Mouse (Mus musculus) heart, embryonic 14.5 days (tissue): ENCODE results near the gene Adcy7. TPM values are rescaled to one million over a fixed set of nuclear protein-coding genes. Genes with fewer than 3 reads are reported as not detected.

ENCODE experiments used
- ATAC-seq: fragments of 200-750 bp; cut with Nextera tagmentation; 2 replicates; pipeline ENCODE4 v1.8.0; 2017; ENCODE audit warnings: low read depth, moderate TSS enrichment; ENCODE audit not compliant: insufficient number of reproducible peaks, insufficient read depth, low FRiP score
- H3K27ac ChIP-seq, 2 experiments: fragments of 200-500 bp in 1 of 2; fragments of 300-500 bp in 1 of 2; sonication (generic) in 1 of 2; replicated peaks in 1 of 2; 2 replicates each; pipeline ENCODE4 v1.5.1; 2012 to 2014; ENCODE audit warnings: low read depth in 2 of 2, low read length in 2 of 2, control low read depth in 1 of 2, mild to moderate bottlenecking in 1 of 2, mixed read lengths in 1 of 2; ENCODE audit not compliant: control insufficient read depth in 1 of 2, insufficient read depth in 1 of 2
- H3K27me3 ChIP-seq: fragments of 300-500 bp; sonication (generic); 2 replicates; pipeline ENCODE4 v1.6.1; 2014; ENCODE audit warnings: mild to moderate bottlenecking, low read length, control low read depth; ENCODE audit not compliant: control insufficient read depth, insufficient read depth
- H3K36me3 ChIP-seq: fragments of 300-500 bp; sonication (generic); 2 replicates; pipeline ENCODE4 v1.6.1; 2014; ENCODE audit warnings: mild to moderate bottlenecking, control low read depth, low read length, mixed read lengths; ENCODE audit not compliant: control insufficient read depth, insufficient read depth
- H3K4me1 ChIP-seq, 2 experiments: fragments of 200-500 bp in 1 of 2; fragments of 300-500 bp in 1 of 2; sonication (generic) in 1 of 2; 2 replicates each; pipeline ENCODE4 v1.6.1; 2012 to 2014; ENCODE audit warnings: low read length in 2 of 2, control low read depth in 1 of 2, mixed read lengths in 1 of 2; ENCODE audit not compliant: control insufficient read depth in 2 of 2, insufficient read depth in 2 of 2
- H3K4me2 ChIP-seq: fragments of 300-500 bp; sonication (generic); 2 replicates; pipeline ENCODE4 v1.6.1; 2014; ENCODE audit warnings: mild to moderate bottlenecking, low read length
- H3K4me3 ChIP-seq, 2 experiments: fragments of 200-500 bp in 1 of 2; fragments of 300-500 bp in 1 of 2; sonication (generic) in 1 of 2; 2 replicates each; pipeline ENCODE4 v1.5.1; 2012 to 2014; ENCODE audit warnings: low read length in 2 of 2, mild to moderate bottlenecking in 2 of 2, control low read depth in 1 of 2, low read depth in 1 of 2, moderate library complexity in 1 of 2; ENCODE audit not compliant: control insufficient read depth in 1 of 2, insufficient read depth in 1 of 2
- H3K9ac ChIP-seq: fragments of 300-500 bp; sonication (generic); 2 replicates; pipeline ENCODE4 v1.6.1; 2014; ENCODE audit warnings: mild to moderate bottlenecking, low read length
- H3K9me3 ChIP-seq: fragments of 300-500 bp; sonication (generic); 2 replicates; pipeline ENCODE4 v1.6.1; 2016; ENCODE audit warnings: low read length, control low read depth; ENCODE audit not compliant: control insufficient read depth
- WGBS: fragments of 180-500 bp; shearing (Covaris S2); extraction: QIAGEN DNeasy Blood & Tissue Kit; methylation state at CpG from one replicate; pipeline ENCODE4 v1.1.7; 2014; 5-methylcytosine and 5-hydroxymethylcytosine counted together
- polyA plus RNA-seq: library from polyadenylated mRNA; unstranded; fragments of >200 nt; fragmentation: Nextera tagmentation; extraction: Ambion mirVana; gene quantifications from 2 replicates; pipeline ENCODE4 v1.2.1, GENCODE M21; 2014

Gene Adcy7
- polyA plus RNA-seq: 3.2 TPM in 2 replicates

- Histone ChIP-seq H3K27me3 (peaks cover 16% of the 10 kb centered on the region), H3K27ac (no peak within 1 kb of the TSS), H3K4me2 (peak within 1 kb of the TSS; percentile 94), H3K4me1 (peaks cover 0 to 10% of the 10 kb centered on the region in 2 experiments; a peak in 3 of 4 replicates), H3K9me3 (no peaks in the 10 kb centered on the region), H3K4me3 (peak within 1 kb of the TSS; percentile 38 to 47), H3K9ac (peak within 1 kb of the TSS; percentile 72), H3K36me3 (no peaks in the 10 kb centered on the region)
- ATAC-seq: peak; percentile 33; the same call in 1 of the 2 replicates
- WGBS: 5% methylated on average over 57 of the region's 64 CpGs
Observed at GRCm38 (mm10) chr8:88272231-88273050, at the start of gene Adcy7. TSS of gene Adcy7 (plus strand) at chr8:88272403.

GRCm38 (mm10) chr8:88225358-88225757 is 46.8 kb upstream of the Adcy7 start:
- no peak overlapping the region for H3K4me2 ChIP-seq
- H3K27ac ChIP-seq: no peak overlapping the region
- no peak for ATAC-seq
- no peak overlapping the region for H3K4me3 ChIP-seq
- H3K36me3 ChIP-seq: 0 out of 2 replicates have a peak, but pooled peaks cover 4% of the 10 kb centered on the region
- no peaks in the 10 kb centered on the region for H3K9me3 ChIP-seq
- 82% methylated on average over 5 of the region's 5 CpGs for WGBS
- peaks cover 12 to 30% of the 10 kb centered on the region in 2 experiments for H3K4me1 ChIP-seq
- no peaks in the 10 kb centered on the region for H3K27me3 ChIP-seq
- H3K9ac ChIP-seq: no peak overlapping the region

- no peaks in the 10 kb centered on the region for H3K9me3 ChIP-seq
- H3K27ac ChIP-seq: no peak overlapping the region
- no peaks in the 10 kb centered on the region for H3K27me3 ChIP-seq
- H3K36me3 ChIP-seq: no peaks in the 10 kb centered on the region
- H3K4me3 ChIP-seq: no peak overlapping the region
- no peak for ATAC-seq
- peaks cover 6 to 22% of the 10 kb centered on the region in 2 experiments for H3K4me1 ChIP-seq
- H3K9ac ChIP-seq: 0 out of 2 replicates have a peak overlapping the region, but pooled peaks have one; percentile 22
- 66% methylated on average over 6 of the region's 6 CpGs for WGBS
- H3K4me2 ChIP-seq: no peak overlapping the region
Observed at GRCm38 (mm10) chr8:88227851-88228250, 44.4 kb upstream of the Adcy7 start.

GRCm38 (mm10) chr8:88228286-88228685 is 43.9 kb upstream of the Adcy7 start:
- Histone ChIP-seq H3K4me3 (no peak overlapping the region), H3K36me3 (no peaks in the 10 kb centered on the region), H3K27me3 (no peaks in the 10 kb centered on the region), H3K9ac (0 out of 2 replicates have a peak overlapping the region, but pooled peaks have one; percentile 22), H3K9me3 (no peaks in the 10 kb centered on the region), H3K4me2 (no peak overlapping the region), H3K27ac (no peak overlapping the region), H3K4me1 (peaks cover 6 to 22% of the 10 kb centered on the region in 2 experiments)
- ATAC-seq: no peak
- 42% methylated on average over 1 of the region's 1 CpGs for WGBS

- H3K4me2 ChIP-seq: no peak overlapping the region
- H3K36me3 ChIP-seq: no peaks in the 10 kb centered on the region
- H3K4me1 ChIP-seq: peaks cover 6 to 22% of the 10 kb centered on the region in 2 experiments
- no peak for ATAC-seq
- no peaks in the 10 kb centered on the region for H3K27me3 ChIP-seq
- H3K4me3 ChIP-seq: no peak overlapping the region
- no CpG with 5 or more reads among the region's 1 CpGs for WGBS
- H3K9ac ChIP-seq: no peak overlapping the region
- H3K27ac ChIP-seq: no peak overlapping the region
- H3K9me3 ChIP-seq: no peaks in the 10 kb centered on the region
Observed at GRCm38 (mm10) chr8:88228800-88229199, 43.4 kb upstream of the Adcy7 start.

DNA sequence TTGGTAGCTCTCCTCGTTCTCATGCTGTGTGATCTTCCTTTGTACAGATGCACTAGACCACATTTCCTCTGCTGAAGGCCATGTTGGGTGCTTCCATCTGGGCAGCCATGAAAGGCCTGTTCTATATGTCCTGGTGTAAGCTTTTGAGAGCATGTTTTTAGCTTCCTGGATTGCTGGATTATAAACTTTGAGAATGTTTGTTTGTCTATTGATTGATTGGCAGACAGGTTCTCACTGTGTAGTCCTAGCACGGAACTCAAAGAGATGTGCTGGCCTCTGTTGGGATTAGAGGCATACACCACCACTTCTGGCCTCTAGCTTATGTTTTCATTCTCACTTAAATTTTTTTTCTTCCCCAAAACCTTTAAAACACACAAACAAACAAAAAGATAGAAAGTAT is 35.5 kb upstream of the Adcy7 start:
- Histone ChIP-seq H3K27me3 (no peaks in the 10 kb centered on the region), H3K4me3 (no peak overlapping the region), H3K4me2 (no peak overlapping the region), H3K4me1 (peaks cover 0 to 4% of the 10 kb centered on the region in 2 experiments; a peak in 1 of 4 replicates), H3K9ac (no peak overlapping the region), H3K9me3 (no peaks in the 10 kb centered on the region), H3K27ac (no peak overlapping the region), H3K36me3 (no peaks in the 10 kb centered on the region)
- no peak for ATAC-seq
- 87% methylated on average over 2 of the region's 2 CpGs for WGBS

DNA sequence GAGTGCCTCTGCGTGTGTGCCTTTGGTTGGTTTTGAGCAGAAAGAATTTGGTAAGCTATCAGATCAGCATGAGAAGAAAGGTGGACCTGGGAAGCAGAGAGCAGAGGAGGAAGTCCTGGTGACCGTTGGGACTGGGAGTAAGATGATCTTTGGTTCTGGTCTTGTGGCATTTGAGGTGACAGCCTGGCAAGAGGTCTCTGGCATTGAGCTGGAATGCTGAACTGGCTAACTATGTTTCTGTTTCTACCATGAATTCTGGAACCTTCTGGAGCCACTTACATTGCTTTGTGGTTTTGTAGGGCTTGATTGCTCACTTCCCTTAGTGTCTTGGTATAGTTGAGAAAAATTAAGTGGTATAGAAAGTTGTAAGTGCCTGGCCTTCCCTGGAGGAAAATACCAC is 34.6 kb upstream of the Adcy7 start:
- Histone ChIP-seq H3K27me3 (no peaks in the 10 kb centered on the region), H3K4me2 (no peak overlapping the region), H3K36me3 (no peaks in the 10 kb centered on the region), H3K27ac (no peak overlapping the region), H3K9me3 (no peaks in the 10 kb centered on the region), H3K4me1 (peaks cover 0 to 4% of the 10 kb centered on the region in 2 experiments; a peak in 1 of 4 replicates), H3K9ac (no peak overlapping the region), H3K4me3 (no peak overlapping the region)
- 56% methylated on average over 2 of the region's 2 CpGs for WGBS
- ATAC-seq: no peak
